In the genomic region with DNA sequence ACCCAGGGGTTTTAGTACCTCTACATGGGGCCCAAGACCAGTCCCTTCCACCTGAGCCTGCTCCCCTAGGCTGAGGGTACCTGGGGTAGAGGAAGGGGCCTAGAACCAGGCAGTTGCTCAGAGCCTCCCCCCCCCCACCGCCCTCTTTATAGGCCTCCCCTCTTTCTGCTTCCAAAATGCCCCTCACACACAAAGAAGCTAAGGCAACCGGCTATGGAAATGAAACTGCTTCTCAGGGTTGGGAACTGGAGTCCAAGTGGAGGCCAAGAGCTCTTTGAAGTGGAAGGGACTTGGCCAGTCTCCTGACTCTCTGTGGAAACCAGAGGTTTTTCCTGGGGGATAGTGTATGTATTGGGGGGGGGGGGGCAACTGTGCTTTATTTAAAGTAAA, we compare ENCODE assay signal across 11 mouse cellular contexts. TPM values are rescaled to one million over a fixed set of nuclear protein-coding genes. Genes with fewer than 3 reads are reported as not detected.
DNase-seq lines count a peak whose midpoint lies in the region; ATAC-seq lines count a peak whose summit lies in the region.
"Had no signal": no experiment of that assay in that cellular context is flagged by ENCODE, and none has a peak within 500 bp of the region (broad histone marks: within the 10 kb centered on the region; RNA-seq: fewer than 3 reads in every experiment).

No protein-coding gene starts in this region.

- H3K36me3 ChIP-seq in lung, embryonic 15.5 days = peaks cover 13% of the 10 kb centered on the region
- peaks cover 23% of the 10 kb centered on the region for H3K36me3 ChIP-seq in forebrain, embryonic 13.5 days (ENCODE audit: poor library complexity, severe bottlenecking)
- peaks cover 25% of the 10 kb centered on the region for H3K36me3 ChIP-seq in limb, embryonic 12.5 days
- H3K36me3 ChIP-seq in stomach, embryonic 16.5 days (ENCODE audit: control insufficient read depth, insufficient read depth, low read length) = peaks cover 8% of the 10 kb centered on the region

- ATAC-seq in lung, embryonic 15.5 days (ENCODE audit: borderline replicate concordance, extremely low read depth, low FRiP score, low TSS enrichment) = no peak
- no peak; the same call in 1 of the 2 replicates for ATAC-seq in forebrain, embryonic 13.5 days
- peak; percentile 23; the same call in 1 of the 2 replicates for ATAC-seq in limb, embryonic 12.5 days (ENCODE audit: insufficient number of reproducible peaks, insufficient read depth, low FRiP score, low TSS enrichment, low read depth)
- peak; percentile 42 for ATAC-seq in stomach, embryonic 16.5 days (ENCODE audit: insufficient read depth, low FRiP score)

- peak overlapping the region; percentile 62 for H3K27ac ChIP-seq in lung, embryonic 15.5 days
- H3K27ac ChIP-seq in forebrain, embryonic 13.5 days = peak overlapping the region; percentile 69
- H3K27ac ChIP-seq in limb, embryonic 12.5 days = peak overlapping the region; percentile 71
- 0 out of 2 replicates have a peak overlapping the region, but pooled peaks have one; percentile 16 for H3K27ac ChIP-seq in stomach, embryonic 16.5 days (ENCODE audit: low read length)

- 17% methylated on average over 2 of the region's 2 CpGs for WGBS in lung, embryonic 15.5 days
- 44% methylated on average over 2 of the region's 2 CpGs for WGBS in forebrain, embryonic 13.5 days
- 20% methylated on average over 2 of the region's 2 CpGs for WGBS in limb, embryonic 12.5 days
- WGBS in stomach, embryonic 16.5 days = 69% methylated on average over 2 of the region's 2 CpGs

- H3K9me3 ChIP-seq in lung, embryonic 15.5 days = no peaks in the 10 kb centered on the region
- no peaks in the 10 kb centered on the region for H3K9me3 ChIP-seq in forebrain, embryonic 13.5 days (replicated peaks)
- H3K9me3 ChIP-seq in limb, embryonic 12.5 days = no peaks in the 10 kb centered on the region
- no peaks in the 10 kb centered on the region for H3K9me3 ChIP-seq in stomach, embryonic 16.5 days (replicated peaks; ENCODE audit: control insufficient read depth, low read length)

- no peak overlapping the region for H3K4me3 ChIP-seq in lung, embryonic 15.5 days
- no peak overlapping the region for H3K4me3 ChIP-seq in forebrain, embryonic 13.5 days
- no peak overlapping the region for H3K4me3 ChIP-seq in limb, embryonic 12.5 days (replicated peaks)
- H3K4me3 ChIP-seq in stomach, embryonic 16.5 days (replicated peaks; ENCODE audit: low read length) = no peak overlapping the region

- no peaks in the 10 kb centered on the region for H3K27me3 ChIP-seq in lung, embryonic 15.5 days
- no peaks in the 10 kb centered on the region for H3K27me3 ChIP-seq in forebrain, embryonic 13.5 days
- no peaks in the 10 kb centered on the region for H3K27me3 ChIP-seq in limb, embryonic 12.5 days
- H3K27me3 ChIP-seq in stomach, embryonic 16.5 days (ENCODE audit: control insufficient read depth, insufficient read depth, low read length) = no peaks in the 10 kb centered on the region

- peaks cover 19% of the 10 kb centered on the region for H3K4me1 ChIP-seq in lung, embryonic 15.5 days
- peaks cover 30% of the 10 kb centered on the region for H3K4me1 ChIP-seq in forebrain, embryonic 13.5 days
- peaks cover 43% of the 10 kb centered on the region for H3K4me1 ChIP-seq in limb, embryonic 12.5 days (replicated peaks)
- peaks cover 11% of the 10 kb centered on the region; the same call in 1 of the 2 replicates for H3K4me1 ChIP-seq in stomach, embryonic 16.5 days (ENCODE audit: control insufficient read depth, insufficient read depth, low read length)

- no peak overlapping the region for H3K4me2 ChIP-seq in lung, embryonic 15.5 days
- H3K4me2 ChIP-seq in forebrain, embryonic 13.5 days = no peak overlapping the region
- H3K4me2 ChIP-seq in limb, embryonic 12.5 days = peak overlapping the region; percentile 6; the same call in 1 of the 2 replicates
- no peak overlapping the region for H3K4me2 ChIP-seq in stomach, embryonic 16.5 days (ENCODE audit: low read depth, low read length)
- H3K4me2 ChIP-seq: liver, embryonic 11.5 days had no signal

- H3K9ac ChIP-seq in lung, embryonic 15.5 days = no peak overlapping the region
- no peak overlapping the region; the same call in 1 of the 2 replicates for H3K9ac ChIP-seq in forebrain, embryonic 13.5 days
- 0 out of 2 replicates have a peak overlapping the region, but pooled peaks have one; percentile 5 for H3K9ac ChIP-seq in limb, embryonic 12.5 days (replicated peaks)
- peak overlapping the region; percentile 48; the same call in 1 of the 2 replicates for H3K9ac ChIP-seq in stomach, embryonic 16.5 days (ENCODE audit: low read length)

- DNase-seq in lung, adult 18-20 months = no peak
- DNase-seq in spleen, postnatal 14 days (ENCODE audit: low spot score in 2 of 2) = no peak
- no peak for DNase-seq in lung, postnatal 4 days
- DNase-seq: gastrocnemius, postnatal 25 days; heart, postnatal 10 days; kidney, postnatal 36 days had no signal

RNA-seq across cellular contexts. Expression of a gene that starts 23.7 kb away (rescaled TPM):
- 6.6 and 6.7 TPM in 2 replicates for polyA plus RNA-seq in lung, embryonic 15.5 days (2015; fragmentation: Nextera tagmentation; extraction: Ambion mirVana)
- polyA plus RNA-seq in forebrain, embryonic 13.5 days (2015; fragmentation: Nextera tagmentation; extraction: Ambion mirVana) = 2.1 and 2.5 TPM in 2 replicates
- polyA plus RNA-seq in limb, embryonic 12.5 days (2016; fragmentation: Nextera tagmentation; extraction: Ambion mirVana) = 6.1 and 6.2 TPM in 2 replicates
- 8.6 and 9.2 TPM in 2 replicates for polyA plus RNA-seq in stomach, embryonic 16.5 days (2015; fragmentation: Nextera tagmentation; extraction: Ambion mirVana)

RNA-seq across cellular contexts. Expression of a gene that starts 31.3 kb away (rescaled TPM):
- 52.6 and 56.1 TPM in 2 replicates for polyA plus RNA-seq in lung, embryonic 15.5 days (2015; fragmentation: Nextera tagmentation; extraction: Ambion mirVana)
- polyA plus RNA-seq in forebrain, embryonic 13.5 days (2015; fragmentation: Nextera tagmentation; extraction: Ambion mirVana) = 22.8 and 22.9 TPM in 2 replicates
- polyA plus RNA-seq in limb, embryonic 12.5 days (2016; fragmentation: Nextera tagmentation; extraction: Ambion mirVana) = 46.0 and 46.3 TPM in 2 replicates
- polyA plus RNA-seq in stomach, embryonic 16.5 days (2015; fragmentation: Nextera tagmentation; extraction: Ambion mirVana) = 37.1 and 40.3 TPM in 2 replicates

RNA-seq across cellular contexts. Expression of a gene that starts 53.8 kb away (rescaled TPM):
- 18.6 and 20.3 TPM in 2 replicates for polyA plus RNA-seq in lung, embryonic 15.5 days (2015; fragmentation: Nextera tagmentation; extraction: Ambion mirVana)
- polyA plus RNA-seq in forebrain, embryonic 13.5 days (2015; fragmentation: Nextera tagmentation; extraction: Ambion mirVana) = 14.8 and 15.8 TPM in 2 replicates
- 16.7 and 17.2 TPM in 2 replicates for polyA plus RNA-seq in limb, embryonic 12.5 days (2016; fragmentation: Nextera tagmentation; extraction: Ambion mirVana)
- polyA plus RNA-seq in stomach, embryonic 16.5 days (2015; fragmentation: Nextera tagmentation; extraction: Ambion mirVana) = 21.5 and 23.8 TPM in 2 replicates

RNA-seq across cellular contexts. Expression of a gene that starts 54.1 kb away (rescaled TPM):
- polyA plus RNA-seq in lung, embryonic 15.5 days (2015; fragmentation: Nextera tagmentation; extraction: Ambion mirVana) = 0.34 and 0.64 TPM in 2 replicates
- polyA plus RNA-seq in forebrain, embryonic 13.5 days (2015; fragmentation: Nextera tagmentation; extraction: Ambion mirVana) = 1.1 and 2.3 TPM in 2 replicates
- polyA plus RNA-seq in limb, embryonic 12.5 days (2016; fragmentation: Nextera tagmentation; extraction: Ambion mirVana) = 0.64 and 0.93 TPM in 2 replicates
- polyA plus RNA-seq in stomach, embryonic 16.5 days (2015; fragmentation: Nextera tagmentation; extraction: Ambion mirVana) = 0.34 and 0.67 TPM in 2 replicates

RNA-seq across cellular contexts. Expression of a gene that starts 58.4 kb away (rescaled TPM):
- not detected in 2 replicates for polyA plus RNA-seq in lung, embryonic 15.5 days (2015; fragmentation: Nextera tagmentation; extraction: Ambion mirVana)
- polyA plus RNA-seq in forebrain, embryonic 13.5 days (2015; fragmentation: Nextera tagmentation; extraction: Ambion mirVana) = not detected in 2 replicates
- polyA plus RNA-seq in limb, embryonic 12.5 days (2016; fragmentation: Nextera tagmentation; extraction: Ambion mirVana) = not detected in 2 replicates
- 0.18 and 0.70 TPM in 2 replicates for polyA plus RNA-seq in stomach, embryonic 16.5 days (2015; fragmentation: Nextera tagmentation; extraction: Ambion mirVana)
- polyA plus RNA-seq: liver, embryonic 11.5 days had no signal

Comparison
In these comparisons a context has a peak if more than half of its experiments do, and no peak if none do; other contexts are left out.
1. ATAC-seq: peak in limb, embryonic 12.5 days (single experiment) and stomach, embryonic 16.5 days (single experiment); none in lung, embryonic 15.5 days (single experiment) and forebrain, embryonic 13.5 days (single experiment).
2. H3K27ac ChIP-seq: peak in every context shown above with its lines; median percentile 71 in limb, embryonic 12.5 days; 69 in forebrain, embryonic 13.5 days; 62 in lung, embryonic 15.5 days; 16 in stomach, embryonic 16.5 days.
3. H3K9ac ChIP-seq: peak in limb, embryonic 12.5 days (single experiment) and stomach, embryonic 16.5 days (single experiment); none in lung, embryonic 15.5 days (single experiment) and forebrain, embryonic 13.5 days (single experiment).